In the genomic region with DNA sequence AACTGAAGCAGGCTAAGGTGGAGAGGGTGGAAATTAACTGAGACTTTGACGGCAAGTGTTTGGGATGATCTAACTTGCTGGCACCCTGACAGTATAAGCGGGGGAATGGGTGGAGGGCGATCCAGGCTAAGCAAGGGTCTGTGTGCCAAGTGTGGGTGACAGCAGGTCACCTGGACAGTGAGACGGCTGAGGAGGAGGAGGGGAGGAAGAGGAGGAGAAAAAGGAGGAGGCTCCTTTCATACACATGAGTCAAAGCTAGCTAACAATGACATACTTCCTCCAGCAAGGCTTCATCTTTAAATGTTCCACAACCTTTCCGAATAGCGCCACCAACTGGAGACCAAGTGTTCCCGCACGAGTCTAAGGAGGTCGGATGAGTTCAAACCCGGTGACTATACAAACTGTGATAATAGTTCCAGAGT, we compare ENCODE assay signal across 9 mouse cellular contexts. TPM values are rescaled to one million over a fixed set of nuclear protein-coding genes. Genes with fewer than 3 reads are reported as not detected.
DNase-seq lines count a peak whose midpoint lies in the region; ATAC-seq and TF ChIP-seq lines count a peak whose summit lies in the region.
"Had no signal": no experiment of that assay in that cellular context is flagged by ENCODE, and none has a peak within 500 bp of the region (broad histone marks: within the 10 kb centered on the region; RNA-seq: fewer than 3 reads in every experiment).

No protein-coding gene starts in this region.

- peaks cover 4% of the 10 kb centered on the region for H3K36me3 ChIP-seq in hindbrain, embryonic 10.5 days
- peaks cover 6% of the 10 kb centered on the region for H3K36me3 ChIP-seq in hindbrain, embryonic 13.5 days
- H3K36me3 ChIP-seq in intestine, embryonic 16.5 days (ENCODE audit: control insufficient read depth, insufficient read depth, low read length): peaks cover 3% of the 10 kb centered on the region; the same call in 1 of the 2 replicates
- no peaks in the 10 kb centered on the region for H3K36me3 ChIP-seq in stomach, embryonic 14.5 days (ENCODE audit: control insufficient read depth, insufficient read depth, low read length)

- H3K4me1 ChIP-seq in hindbrain, embryonic 10.5 days (replicated peaks): no peaks in the 10 kb centered on the region
- H3K4me1 ChIP-seq in hindbrain, embryonic 13.5 days (replicated peaks): no peaks in the 10 kb centered on the region
- H3K4me1 ChIP-seq in intestine, embryonic 16.5 days (ENCODE audit: control insufficient read depth, insufficient read depth, low read length): no peaks in the 10 kb centered on the region
- no peaks in the 10 kb centered on the region for H3K4me1 ChIP-seq in lung, adult 2 months (ENCODE audit: control insufficient read depth, insufficient read depth, low read length)
- no peaks in the 10 kb centered on the region for H3K4me1 ChIP-seq in stomach, embryonic 14.5 days (ENCODE audit: control insufficient read depth, insufficient read depth, low read length)
- H3K4me1 ChIP-seq: midbrain, embryonic 12.5 days had no signal

- no peak overlapping the region for H3K27ac ChIP-seq in hindbrain, embryonic 10.5 days
- H3K27ac ChIP-seq in hindbrain, embryonic 13.5 days: no peak overlapping the region
- peak overlapping the region; percentile 46; the same call in 1 of the 2 replicates for H3K27ac ChIP-seq in gastrocnemius, adult 2 months
- no peak overlapping the region for H3K27ac ChIP-seq in intestine, embryonic 16.5 days (ENCODE audit: low read length)
- no peak overlapping the region for H3K27ac ChIP-seq in stomach, embryonic 14.5 days (ENCODE audit: low read length)
- H3K27ac ChIP-seq: midbrain, embryonic 12.5 days had no signal

- no peaks in the 10 kb centered on the region for H3K27me3 ChIP-seq in hindbrain, embryonic 10.5 days (ENCODE audit: insufficient read depth, poor library complexity, severe bottlenecking)
- no peaks in the 10 kb centered on the region for H3K27me3 ChIP-seq in hindbrain, embryonic 13.5 days
- H3K27me3 ChIP-seq in intestine, embryonic 16.5 days (replicated peaks; ENCODE audit: control insufficient read depth, insufficient read depth, low read length): no peaks in the 10 kb centered on the region
- H3K27me3 ChIP-seq in stomach, embryonic 14.5 days (ENCODE audit: control insufficient read depth, insufficient read depth, low read length): no peaks in the 10 kb centered on the region
- H3K27me3 ChIP-seq: midbrain, embryonic 12.5 days had no signal

- TF ChIP-seq CTCF in brain, embryonic 14.5 days (IDR thresholded peaks at IDR 0.05; ENCODE audit: borderline replicate concordance, extremely low read depth, insufficient read depth, insufficient read length): peak; percentile 53; the same call in 1 of the 2 replicates
- TF ChIP-seq CTCF in gastrocnemius, adult 2 months (IDR thresholded peaks at IDR 0.05): peak; percentile 81
- peak; percentile 70 for TF ChIP-seq CTCF in lung, adult 2 months (IDR thresholded peaks at IDR 0.05; ENCODE audit: insufficient read depth, low read length)

- no peak overlapping the region for H3K9ac ChIP-seq in hindbrain, embryonic 13.5 days
- no peak overlapping the region for H3K9ac ChIP-seq in intestine, embryonic 16.5 days (ENCODE audit: low read depth, low read length)
- H3K9ac ChIP-seq in stomach, embryonic 14.5 days (replicated peaks; ENCODE audit: low read depth, low read length): no peak overlapping the region
- H3K9ac ChIP-seq: midbrain, embryonic 12.5 days had no signal

- intact Hi-C loops in gastrocnemius, adult 2 months (cut with DNase I): loop anchor here (1.0 kb wide), 1 partner anchor 42 kb away; no protein-coding TSS in a partner anchor

- no peaks in the 10 kb centered on the region for H3K9me3 ChIP-seq in hindbrain, embryonic 10.5 days
- no peaks in the 10 kb centered on the region for H3K9me3 ChIP-seq in hindbrain, embryonic 13.5 days
- H3K9me3 ChIP-seq in intestine, embryonic 16.5 days (ENCODE audit: control insufficient read depth, low read length): no peaks in the 10 kb centered on the region
- H3K9me3 ChIP-seq in stomach, embryonic 14.5 days (ENCODE audit: control insufficient read depth, low read depth, low read length): no peaks in the 10 kb centered on the region
- H3K9me3 ChIP-seq: midbrain, embryonic 12.5 days had no signal

- no peak for ATAC-seq in hindbrain, embryonic 13.5 days (ENCODE audit: low FRiP score)
- peak; percentile 81 for ATAC-seq in CD4-positive, CD25-positive, alpha-beta regulatory T cell, adult 4 months
- ATAC-seq in intestine, embryonic 16.5 days: peak; percentile 36; the same call in 1 of the 2 replicates
- ATAC-seq in stomach, embryonic 14.5 days (ENCODE audit: insufficient number of reproducible peaks, insufficient read depth, low FRiP score, low read depth): 0 out of 2 replicates have a peak, but pooled peaks have one; percentile 5

- WGBS in hindbrain, embryonic 10.5 days: 35% methylated on average over 10 of the region's 10 CpGs
- 33% methylated on average over 10 of the region's 10 CpGs for WGBS in hindbrain, embryonic 13.5 days
- WGBS in intestine, embryonic 16.5 days: 29% methylated on average over 10 of the region's 10 CpGs
- 6% methylated on average over 10 of the region's 10 CpGs for WGBS in lung, adult 2 months
- WGBS in stomach, embryonic 14.5 days: 29% methylated on average over 10 of the region's 10 CpGs

- peak; percentile 35 for DNase-seq in hindbrain, embryonic 10.5 days (ENCODE audit: low spot score)
- DNase-seq in brain, embryonic 14.5 days (ENCODE audit: low read depth): peak; percentile 58
- peak; percentile 69 for DNase-seq in gastrocnemius, adult 2 months
- peak; percentile 48 for DNase-seq in lung, adult 2 months

- no peak overlapping the region for H3K4me3 ChIP-seq in hindbrain, embryonic 10.5 days
- H3K4me3 ChIP-seq in hindbrain, embryonic 13.5 days: no peak overlapping the region
- H3K4me3 ChIP-seq in gastrocnemius, adult 2 months: peak overlapping the region; percentile 68
- no peak overlapping the region for H3K4me3 ChIP-seq in intestine, embryonic 16.5 days (ENCODE audit: low read length)
- peak overlapping the region; percentile 69 for H3K4me3 ChIP-seq in lung, adult 2 months (replicated peaks; ENCODE audit: extremely low read depth, low read depth, low read length)
- no peak overlapping the region for H3K4me3 ChIP-seq in stomach, embryonic 14.5 days (ENCODE audit: low read depth, low read length)
- H3K4me3 ChIP-seq: midbrain, embryonic 12.5 days had no signal

- no peak overlapping the region for H3K4me2 ChIP-seq in hindbrain, embryonic 13.5 days
- H3K4me2 ChIP-seq in intestine, embryonic 16.5 days (ENCODE audit: low read depth, low read length): no peak overlapping the region
- H3K4me2 ChIP-seq in stomach, embryonic 14.5 days (replicated peaks; ENCODE audit: low read depth, low read length): no peak overlapping the region
- H3K4me2 ChIP-seq: midbrain, embryonic 12.5 days had no signal

- TF ChIP-seq POLR2A in brain, embryonic 14.5 days (IDR thresholded peaks at IDR 0.05; ENCODE audit: borderline replicate concordance, extremely low read depth, insufficient read depth, insufficient read length, poor library complexity, severe bottlenecking): no peak
- no peak for TF ChIP-seq POLR2A in lung, adult 2 months (IDR thresholded peaks at IDR 0.05; ENCODE audit: borderline replicate concordance, extremely low read depth, low read depth, low read length)

RNA-seq across cellular contexts. Expression of a gene that starts 10.3 kb away (rescaled TPM):
- 24.4 and 27.4 TPM in 2 replicates for polyA plus RNA-seq in hindbrain, embryonic 10.5 days (2016; fragmentation: Nextera tagmentation; extraction: Ambion mirVana)
- polyA plus RNA-seq in hindbrain, embryonic 13.5 days (2015; fragmentation: Nextera tagmentation; extraction: Ambion mirVana): 16.8 and 17.6 TPM in 2 replicates
- polyA plus RNA-seq in CD4-positive, CD25-positive, alpha-beta regulatory T cell, adult 4 months (2017; shearing (Covaris generic)): 1 to 10 TPM; 2.5 to 3.5 TPM
- 16.8 and 17.2 TPM in 2 replicates for polyA plus RNA-seq in brain, embryonic 14.5 days (2012; rRNA removed)
- total RNA-seq in gastrocnemius, adult 2 months (2021): under 1 TPM; 0.73 to 0.94 TPM
- 8.6 and 8.9 TPM in 2 replicates for polyA plus RNA-seq in intestine, embryonic 16.5 days (2015; fragmentation: Nextera tagmentation; extraction: Ambion mirVana)
- 8.0 and 8.2 TPM in 2 replicates for polyA plus RNA-seq in lung, adult 2 months (2012; rRNA removed)
- polyA plus RNA-seq in stomach, embryonic 14.5 days (2014; fragmentation: Nextera tagmentation; extraction: Ambion mirVana): 14.8 and 16.6 TPM in 2 replicates

RNA-seq across cellular contexts. Expression of a gene that starts 13.1 kb away (rescaled TPM):
- polyA plus RNA-seq in hindbrain, embryonic 10.5 days (2016; fragmentation: Nextera tagmentation; extraction: Ambion mirVana): 4.6 and 4.9 TPM in 2 replicates
- 4.7 and 4.9 TPM in 2 replicates for polyA plus RNA-seq in hindbrain, embryonic 13.5 days (2015; fragmentation: Nextera tagmentation; extraction: Ambion mirVana)
- not detected for polyA plus RNA-seq in CD4-positive, CD25-positive, alpha-beta regulatory T cell, adult 4 months (2017; shearing (Covaris generic))
- polyA plus RNA-seq in brain, embryonic 14.5 days (2012; rRNA removed): 3.6 and 3.9 TPM in 2 replicates
- total RNA-seq in gastrocnemius, adult 2 months (2021): under 1 TPM in 1 of 2 experiments, not detected in 1; 0.14 TPM
- polyA plus RNA-seq in intestine, embryonic 16.5 days (2015; fragmentation: Nextera tagmentation; extraction: Ambion mirVana): 0.97 and 1.4 TPM in 2 replicates
- polyA plus RNA-seq in lung, adult 2 months (2012; rRNA removed): 7.1 and 7.6 TPM in 2 replicates
- polyA plus RNA-seq in stomach, embryonic 14.5 days (2014; fragmentation: Nextera tagmentation; extraction: Ambion mirVana): 3.0 and 3.9 TPM in 2 replicates

RNA-seq across cellular contexts. Expression of a gene that starts 17.1 kb away (rescaled TPM):
- polyA plus RNA-seq in hindbrain, embryonic 10.5 days (2016; fragmentation: Nextera tagmentation; extraction: Ambion mirVana): 235 and 314 TPM in 2 replicates
- 472 and 492 TPM in 2 replicates for polyA plus RNA-seq in hindbrain, embryonic 13.5 days (2015; fragmentation: Nextera tagmentation; extraction: Ambion mirVana)
- polyA plus RNA-seq in CD4-positive, CD25-positive, alpha-beta regulatory T cell, adult 4 months (2017; shearing (Covaris generic)): 100 to 1,000 TPM; 205 to 239 TPM
- polyA plus RNA-seq in brain, embryonic 14.5 days (2012; rRNA removed): 164 TPM in 2 replicates
- total RNA-seq in gastrocnemius, adult 2 months (2021): 100 to 1,000 TPM in 1 of 2 experiments, 10 to 100 TPM in 1; 99.6 to 105 TPM
- 208 and 212 TPM in 2 replicates for polyA plus RNA-seq in intestine, embryonic 16.5 days (2015; fragmentation: Nextera tagmentation; extraction: Ambion mirVana)
- polyA plus RNA-seq in lung, adult 2 months (2012; rRNA removed): 26.2 and 58.2 TPM in 2 replicates
- polyA plus RNA-seq in stomach, embryonic 14.5 days (2014; fragmentation: Nextera tagmentation; extraction: Ambion mirVana): 187 and 189 TPM in 2 replicates

RNA-seq across cellular contexts. Expression of a gene that starts 46.8 kb away (rescaled TPM):
- polyA plus RNA-seq in hindbrain, embryonic 10.5 days (2016; fragmentation: Nextera tagmentation; extraction: Ambion mirVana): 8.4 and 10.7 TPM in 2 replicates
- polyA plus RNA-seq in hindbrain, embryonic 13.5 days (2015; fragmentation: Nextera tagmentation; extraction: Ambion mirVana): 5.7 and 5.9 TPM in 2 replicates
- 1 to 10 TPM; 7.5 to 9.2 TPM for polyA plus RNA-seq in CD4-positive, CD25-positive, alpha-beta regulatory T cell, adult 4 months (2017; shearing (Covaris generic))
- 3.8 and 4.1 TPM in 2 replicates for polyA plus RNA-seq in brain, embryonic 14.5 days (2012; rRNA removed)
- total RNA-seq in gastrocnemius, adult 2 months (2021): 1 to 10 TPM; 2.1 to 2.7 TPM
- polyA plus RNA-seq in intestine, embryonic 16.5 days (2015; fragmentation: Nextera tagmentation; extraction: Ambion mirVana): 14.9 and 15.7 TPM in 2 replicates
- 4.0 and 5.0 TPM in 2 replicates for polyA plus RNA-seq in lung, adult 2 months (2012; rRNA removed)
- polyA plus RNA-seq in stomach, embryonic 14.5 days (2014; fragmentation: Nextera tagmentation; extraction: Ambion mirVana): 9.7 and 11.8 TPM in 2 replicates

Comparison
In these comparisons a context has a peak if more than half of its experiments do, and no peak if none do; other contexts are left out.
1. H3K4me3 ChIP-seq: peak in gastrocnemius, adult 2 months (single experiment) and lung, adult 2 months (single experiment); none in hindbrain, embryonic 10.5 days (single experiment), hindbrain, embryonic 13.5 days (single experiment), intestine, embryonic 16.5 days (single experiment) and stomach, embryonic 14.5 days (single experiment).
2. Peak in every context shown above with its lines, with median percentiles within 50 percentile points of each other: DNase-seq and CTCF ChIP-seq.